Comparison of ENCODE assay signal across 9 mouse cellular contexts in genomic region chr17:79746146-79746591, GRCm38 (mm10). TPM values are rescaled to one million over a fixed set of nuclear protein-coding genes. Genes with fewer than 3 reads are reported as not detected.
DNase-seq lines count a peak whose midpoint lies in the region; TF ChIP-seq lines count a peak whose summit lies in the region.
"Had no signal": no experiment of that assay in that cellular context is flagged by ENCODE, and none has a peak within 500 bp of the region (broad histone marks: within the 10 kb centered on the region; RNA-seq: fewer than 3 reads in every experiment).

No protein-coding gene starts in this region.

- WGBS in liver, adult 2 months: 26% methylated on average over 3 of the region's 3 CpGs

- H3K36me3 ChIP-seq in liver, adult 2 months (ENCODE audit: control insufficient read depth, insufficient read depth, low read length): no peaks in the 10 kb centered on the region
- H3K36me3 ChIP-seq in myocyte (ENCODE audit: control insufficient read depth, insufficient read depth): no peaks in the 10 kb centered on the region
- H3K36me3 ChIP-seq: forebrain, embryonic 15.5 days had no signal

- H3K4me1 ChIP-seq in liver, adult 2 months (ENCODE audit: control insufficient read depth, insufficient read depth, low read length): no peaks in the 10 kb centered on the region
- H3K4me1 ChIP-seq: forebrain, embryonic 15.5 days had no signal

- no peak overlapping the region for H3ac ChIP-seq in myocyte (ENCODE audit: control insufficient read depth, insufficient read length)

- H3K79me2 ChIP-seq in liver, adult 2 months (ENCODE audit: control insufficient read depth, insufficient read depth, low read length): no peaks in the 10 kb centered on the region
- H3K79me2 ChIP-seq in myocyte (ENCODE audit: control insufficient read depth, insufficient read depth): no peaks in the 10 kb centered on the region

- no peak for TF ChIP-seq POLR2A in liver, adult 2 months (IDR thresholded peaks at IDR 0.05; ENCODE audit: extremely low read depth, insufficient read depth, low read length)
- no peak for TF ChIP-seq POLR2A in myocyte (IDR thresholded peaks at IDR 0.05; ENCODE audit: insufficient read length, low read depth)

- peak overlapping the region; percentile 44 for H3K4me2 ChIP-seq in myocyte (ENCODE audit: low read depth)
- H3K4me2 ChIP-seq: forebrain, embryonic 15.5 days had no signal

- H3K27me3 ChIP-seq in liver, adult 2 months (ENCODE audit: control insufficient read depth, insufficient read depth, low read length): no peaks in the 10 kb centered on the region; the same call in 1 of the 2 replicates
- H3K27me3 ChIP-seq in myocyte (ENCODE audit: control insufficient read depth, insufficient read depth, insufficient read length): no peaks in the 10 kb centered on the region
- H3K27me3 ChIP-seq: forebrain, embryonic 15.5 days had no signal

- no peak overlapping the region for H3K4me3 ChIP-seq in liver, adult 2 months (ENCODE audit: insufficient read depth, low read depth, low read length)
- H3K4me3 ChIP-seq in myocyte: no peak overlapping the region
- no peak overlapping the region for H3K4me3 ChIP-seq in layer of hippocampus, adult 2 months
- H3K4me3 ChIP-seq: forebrain, embryonic 15.5 days had no signal

- no peak for TF ChIP-seq CTCF in liver, adult 2 months (IDR thresholded peaks at IDR 0.05; ENCODE audit: low read depth, low read length)
- TF ChIP-seq CTCF in layer of hippocampus, adult 2 months (conservative IDR thresholded peaks at IDR 0.05): no peak

- H3K27ac ChIP-seq in liver, adult 2 months (replicated peaks; ENCODE audit: insufficient read depth, low read depth, low read length): no peak overlapping the region
- no peak overlapping the region for H3K27ac ChIP-seq in layer of hippocampus, adult 2 months
- H3K27ac ChIP-seq: forebrain, embryonic 15.5 days had no signal

- DNase-seq in liver, adult 2 months (ENCODE audit: extremely low read depth, low read depth, low spot score): peak; percentile 14
- DNase-seq in liver (no peak), adipocyte (ENCODE audit: low spot score) (peak; percentile 86)
- peak; percentile 31 for DNase-seq in kidney, adult 18-20 months
- DNase-seq in layer of hippocampus, adult 2 months (ENCODE audit: low spot score in 2 of 2): no peak
- no peak for DNase-seq in layer of hippocampus, adult 9-10 months (ENCODE audit: low spot score)
- no peak for DNase-seq in cerebellum, postnatal 4 days (ENCODE audit: low spot score in 2 of 2)

- H3K9ac ChIP-seq in liver, adult 2 months (ENCODE audit: low read depth, low read length): no peak overlapping the region
- H3K9ac ChIP-seq: forebrain, embryonic 15.5 days had no signal

TF ChIP-seq in myocyte, 11 proteins besides CTCF, POLR2A, EP300 and RAD21:
- TF ChIP-seq MYOD1 (IDR thresholded peaks at IDR 0.05; ENCODE audit: control insufficient read depth in 1 of 3, insufficient read length in 2 of 3, low read depth in 2 of 3) (no peak), REST (IDR thresholded peaks at IDR 0.05; ENCODE audit: insufficient read depth, insufficient read length) (no peak), TCF12 (IDR thresholded peaks at IDR 0.05; ENCODE audit: insufficient read depth, poor library complexity, severe bottlenecking) (no peak), E2F4 (IDR thresholded peaks at IDR 0.05; ENCODE audit: insufficient read depth) (no peak), POLR2AphosphoS2 (IDR thresholded peaks at IDR 0.05; ENCODE audit: insufficient read length, low read depth) (no peak), MAX (IDR thresholded peaks at IDR 0.05; ENCODE audit: low read depth) (no peak), MYOG (IDR thresholded peaks at IDR 0.05; ENCODE audit: control insufficient read depth in 1 of 3, insufficient read depth in 1 of 3, insufficient read length in 2 of 3, low read depth in 2 of 3) (no peak), CEBPB (IDR thresholded peaks at IDR 0.05; ENCODE audit: insufficient read depth, poor library complexity, severe bottlenecking) (no peak), SRF (IDR thresholded peaks at IDR 0.05; ENCODE audit: control insufficient read depth, insufficient read length, low read depth) (no peak), TCF3 (IDR thresholded peaks at IDR 0.05; ENCODE audit: insufficient read length, low read depth) (no peak), USF1 (IDR thresholded peaks at IDR 0.05; ENCODE audit: low read depth) (no peak)

RNA-seq across cellular contexts. Expression of gene Cyp1b1, which starts 31.3 kb away (rescaled TPM):
- total RNA-seq in liver, adult 2 months (2014; rRNA removed): 0.37 and 0.81 TPM in 2 replicates
- polyA plus RNA-seq in liver, adult 2 months (2012; rRNA removed): 0.16 and 0.34 TPM in 2 replicates
- polyA plus RNA-seq in myocyte (2012; fragmentation: generic; extraction: Trizol): 2.5 TPM
- 1 to 10 TPM; 3.4 to 4.5 TPM for total RNA-seq in layer of hippocampus, adult 2 months (2021)

Comparison
In these comparisons a context has a peak if more than half of its experiments do, and no peak if none do; other contexts are left out.
1. DNase-seq: peak in liver, adult 2 months (single experiment), adipocyte (single experiment) and kidney, adult 18-20 months (single experiment); none in liver (single experiment), layer of hippocampus, adult 2 months (0 of 2), layer of hippocampus, adult 9-10 months (single experiment) and cerebellum, postnatal 4 days (0 of 2).